ENCODE assay signal across 10 mouse cellular contexts in genomic region chr19:38003671-38004521, GRCm38 (mm10). TPM values are rescaled to one million over a fixed set of nuclear protein-coding genes. Genes with fewer than 3 reads are reported as not detected.
DNase-seq lines count a peak whose midpoint lies in the region; ATAC-seq and TF ChIP-seq lines count a peak whose summit lies in the region.
"Had no signal": no experiment of that assay in that cellular context is flagged by ENCODE, and none has a peak within 500 bp of the region (broad histone marks: within the 10 kb centered on the region; RNA-seq: fewer than 3 reads in every experiment).

No protein-coding gene starts in this region.

- TF ChIP-seq POLR2A in liver, adult 2 months (IDR thresholded peaks at IDR 0.05; ENCODE audit: extremely low read depth, insufficient read depth, low read length): no peak

- no peaks in the 10 kb centered on the region for H3K79me2 ChIP-seq in liver, adult 2 months (ENCODE audit: control insufficient read depth, insufficient read depth, low read length)

- H3K27me3 ChIP-seq in liver, adult 2 months (ENCODE audit: control insufficient read depth, insufficient read depth, low read length): no peaks in the 10 kb centered on the region
- H3K27me3 ChIP-seq in liver, embryonic 11.5 days (replicated peaks; ENCODE audit: control insufficient read depth, insufficient read depth, low read length): no peaks in the 10 kb centered on the region
- no peaks in the 10 kb centered on the region for H3K27me3 ChIP-seq in limb, embryonic 15.5 days
- H3K27me3 ChIP-seq in stomach, postnatal 0 days (ENCODE audit: control insufficient read depth, insufficient read depth, low read length): no peaks in the 10 kb centered on the region
- no peaks in the 10 kb centered on the region for H3K27me3 ChIP-seq in hindbrain, postnatal 0 days (ENCODE audit: insufficient read depth, low read length)
- H3K27me3 ChIP-seq: forebrain, embryonic 13.5 days; liver, embryonic 15.5 days had no signal

- H3K36me3 ChIP-seq in liver, adult 2 months (ENCODE audit: control insufficient read depth, insufficient read depth, low read length): no peaks in the 10 kb centered on the region
- H3K36me3 ChIP-seq in liver, embryonic 11.5 days (ENCODE audit: control insufficient read depth, insufficient read depth, low read length): no peaks in the 10 kb centered on the region
- H3K36me3 ChIP-seq in limb, embryonic 15.5 days: no peaks in the 10 kb centered on the region
- H3K36me3 ChIP-seq in stomach, postnatal 0 days (ENCODE audit: control insufficient read depth, insufficient read depth, low read length): peaks cover 3% of the 10 kb centered on the region; the same call in 1 of the 2 replicates
- no peaks in the 10 kb centered on the region for H3K36me3 ChIP-seq in hindbrain, postnatal 0 days (ENCODE audit: insufficient read depth, low read length)
- H3K36me3 ChIP-seq: liver, embryonic 15.5 days had no signal

- no peak overlapping the region for H3K4me3 ChIP-seq in liver, adult 2 months (ENCODE audit: insufficient read depth, low read depth, low read length)
- H3K4me3 ChIP-seq in liver, embryonic 11.5 days (ENCODE audit: low read depth, low read length): no peak overlapping the region
- no peak overlapping the region for H3K4me3 ChIP-seq in limb, embryonic 15.5 days
- no peak overlapping the region for H3K4me3 ChIP-seq in stomach, postnatal 0 days (ENCODE audit: low read depth, low read length)
- H3K4me3 ChIP-seq in hindbrain, postnatal 0 days (ENCODE audit: low read length): no peak overlapping the region
- H3K4me3 ChIP-seq: forebrain, embryonic 13.5 days; liver, embryonic 15.5 days had no signal

- peak; percentile 59 for TF ChIP-seq EP300 in stomach, postnatal 0 days (optimal IDR thresholded peaks at IDR 0.05)

- no peak for TF ChIP-seq CTCF in liver, adult 2 months (IDR thresholded peaks at IDR 0.05; ENCODE audit: low read depth, low read length)
- no peak for TF ChIP-seq CTCF in stomach, postnatal 0 days (IDR thresholded peaks at IDR 0.05; ENCODE audit: low read depth)
- no peak for TF ChIP-seq CTCF in hindbrain, postnatal 0 days (IDR thresholded peaks at IDR 0.05; ENCODE audit: low read depth)

- ATAC-seq in liver, embryonic 11.5 days (replicated peaks; ENCODE audit: low FRiP score): no peak
- ATAC-seq in limb, embryonic 15.5 days (ENCODE audit: insufficient number of reproducible peaks, low FRiP score, low TSS enrichment, low read depth): no peak
- ATAC-seq in stomach, postnatal 0 days (ENCODE audit: low FRiP score, low TSS enrichment): peak; percentile 87
- ATAC-seq in megakaryocyte-erythroid progenitor cell, adult 5-6 weeks (replicated peaks; ENCODE audit: low FRiP score, low TSS enrichment, poor library complexity, severe bottlenecking): no peak
- no peak for ATAC-seq in hindbrain, postnatal 0 days
- ATAC-seq: forebrain, embryonic 13.5 days had no signal

- H3K9me3 ChIP-seq in liver, embryonic 11.5 days (ENCODE audit: control insufficient read depth, low read length): no peaks in the 10 kb centered on the region
- H3K9me3 ChIP-seq in limb, embryonic 15.5 days: no peaks in the 10 kb centered on the region
- no peaks in the 10 kb centered on the region for H3K9me3 ChIP-seq in stomach, postnatal 0 days (ENCODE audit: control insufficient read depth, low read length)
- no peaks in the 10 kb centered on the region for H3K9me3 ChIP-seq in hindbrain, postnatal 0 days (ENCODE audit: low read length)
- H3K9me3 ChIP-seq: forebrain, embryonic 13.5 days; liver, embryonic 15.5 days had no signal

- peak overlapping the region; percentile 13; the same call in 1 of the 2 replicates for H3K27ac ChIP-seq in liver, adult 2 months (replicated peaks; ENCODE audit: insufficient read depth, low read depth, low read length)
- no peak overlapping the region for H3K27ac ChIP-seq in liver, embryonic 11.5 days (ENCODE audit: low read depth, low read length)
- H3K27ac ChIP-seq in limb, embryonic 15.5 days: peak overlapping the region; percentile 60; the same call in 1 of the 2 replicates
- H3K27ac ChIP-seq in stomach, postnatal 0 days (replicated peaks): peak overlapping the region; percentile 87
- H3K27ac ChIP-seq in hindbrain, postnatal 0 days: no peak overlapping the region
- H3K27ac ChIP-seq: forebrain, embryonic 13.5 days; liver, embryonic 15.5 days had no signal

- H3K4me2 ChIP-seq in liver, embryonic 11.5 days: no peak overlapping the region
- H3K4me2 ChIP-seq in limb, embryonic 15.5 days: no peak overlapping the region
- H3K4me2 ChIP-seq in stomach, postnatal 0 days (replicated peaks; ENCODE audit: low read depth): no peak overlapping the region
- no peak overlapping the region for H3K4me2 ChIP-seq in hindbrain, postnatal 0 days (ENCODE audit: low read depth, low read length)
- H3K4me2 ChIP-seq: forebrain, embryonic 13.5 days; liver, embryonic 15.5 days had no signal

- 68% methylated on average over 24 of the region's 24 CpGs for WGBS in liver, adult 2 months
- 64% methylated on average over 24 of the region's 24 CpGs for WGBS in liver, embryonic 11.5 days
- 64% methylated on average over 24 of the region's 24 CpGs for WGBS in limb, embryonic 15.5 days
- 32% methylated on average over 24 of the region's 24 CpGs for WGBS in stomach, postnatal 0 days
- WGBS in hindbrain, postnatal 0 days: 72% methylated on average over 24 of the region's 24 CpGs

- no peak for DNase-seq in liver, adult 2 months (ENCODE audit: extremely low read depth, low read depth, low spot score)
- DNase-seq in liver, embryonic 11.5 days (ENCODE audit: low spot score): no peak
- DNase-seq in heart, adult 18-20 months: peak; percentile 56 to 66
- DNase-seq in stomach, postnatal 0 days (ENCODE audit: low spot score): peak; percentile 70
- DNase-seq in left cerebral cortex, postnatal 36 days (ENCODE audit: low spot score in 2 of 2): no peak
- DNase-seq in hindbrain, postnatal 0 days (ENCODE audit: low spot score): no peak

- H3K9ac ChIP-seq in liver, adult 2 months (ENCODE audit: low read depth, low read length): no peak overlapping the region
- H3K9ac ChIP-seq in liver, embryonic 11.5 days (ENCODE audit: low read depth, low read length): no peak overlapping the region
- H3K9ac ChIP-seq in limb, embryonic 15.5 days: no peak overlapping the region
- no peak overlapping the region for H3K9ac ChIP-seq in stomach, postnatal 0 days (ENCODE audit: low read length)
- H3K9ac ChIP-seq in hindbrain, postnatal 0 days (replicated peaks; ENCODE audit: low read length): no peak overlapping the region
- H3K9ac ChIP-seq: forebrain, embryonic 13.5 days; liver, embryonic 15.5 days had no signal

- intact Hi-C loops in left cerebral cortex, postnatal 36 days (cut with DNase I): no loop called here

- peaks cover 2% of the 10 kb centered on the region; the same call in 1 of the 2 replicates for H3K4me1 ChIP-seq in liver, adult 2 months (ENCODE audit: control insufficient read depth, insufficient read depth, low read length)
- H3K4me1 ChIP-seq in liver, embryonic 11.5 days (replicated peaks; ENCODE audit: control insufficient read depth, insufficient read depth, low read length): 0 out of 2 replicates have a peak, but pooled peaks cover 2% of the 10 kb centered on the region
- H3K4me1 ChIP-seq in limb, embryonic 15.5 days: peaks cover 21% of the 10 kb centered on the region
- peaks cover 12% of the 10 kb centered on the region for H3K4me1 ChIP-seq in stomach, postnatal 0 days (replicated peaks; ENCODE audit: control insufficient read depth, insufficient read depth)
- H3K4me1 ChIP-seq in hindbrain, postnatal 0 days (ENCODE audit: insufficient read depth, low read length): no peaks in the 10 kb centered on the region
- H3K4me1 ChIP-seq: forebrain, embryonic 13.5 days; liver, embryonic 15.5 days had no signal

RNA-seq across cellular contexts. Expression of gene Myof, which starts 39.5 kb away (rescaled TPM):
- total RNA-seq in liver, adult 2 months (2014; rRNA removed): 2.1 TPM in 2 replicates
- polyA plus RNA-seq in liver, adult 2 months (2012; rRNA removed): 0.48 and 0.60 TPM in 2 replicates
- polyA plus RNA-seq in liver, embryonic 11.5 days (2014; fragmentation: Nextera tagmentation; extraction: Ambion mirVana): 3.0 and 4.4 TPM in 2 replicates
- total RNA-seq in heart, adult 18-20 months (2021): 10 to 100 TPM in 1 of 2 experiments, 1 to 10 TPM in 1; 5.6 to 13.0 TPM
- 11.9 and 14.1 TPM in 2 replicates for polyA plus RNA-seq in limb, embryonic 15.5 days (2015; fragmentation: Nextera tagmentation; extraction: Ambion mirVana)
- polyA plus RNA-seq in stomach, postnatal 0 days (2015; fragmentation: Nextera tagmentation; extraction: Ambion mirVana): 14.3 and 14.6 TPM in 2 replicates
- total RNA-seq in left cerebral cortex, postnatal 36 days (2021): 1 to 10 TPM; 3.5 to 7.6 TPM
- not detected in 2 replicates for total RNA-seq in megakaryocyte-erythroid progenitor cell, adult 5-6 weeks (2014; fragmentation: Nextera tagmentation)
- total RNA-seq in megakaryocyte-erythroid progenitor cell, adult 5-6 weeks (2017): 0.23 and 0.53 TPM in 2 replicates
- total RNA-seq in hindbrain, postnatal 0 days (2014; rRNA removed): 3.7 and 4.2 TPM in 2 replicates
- 1.4 and 2.6 TPM in 2 replicates for polyA plus RNA-seq in hindbrain, postnatal 0 days (2015; fragmentation: Nextera tagmentation; extraction: Ambion mirVana)

RNA-seq across cellular contexts. Expression of gene Cep55, which starts 50.9 kb away (rescaled TPM):
- total RNA-seq in liver, adult 2 months (2014; rRNA removed): 0.18 and 0.60 TPM in 2 replicates
- polyA plus RNA-seq in liver, adult 2 months (2012; rRNA removed): 0.05 TPM in 1 of 2 replicates, not detected in the other
- polyA plus RNA-seq in liver, embryonic 11.5 days (2014; fragmentation: Nextera tagmentation; extraction: Ambion mirVana): 16.0 and 16.7 TPM in 2 replicates
- total RNA-seq in heart, adult 18-20 months (2021): under 1 TPM; 0.23 to 0.37 TPM
- polyA plus RNA-seq in limb, embryonic 15.5 days (2015; fragmentation: Nextera tagmentation; extraction: Ambion mirVana): 18.4 and 19.9 TPM in 2 replicates
- 7.0 and 8.7 TPM in 2 replicates for polyA plus RNA-seq in stomach, postnatal 0 days (2015; fragmentation: Nextera tagmentation; extraction: Ambion mirVana)
- under 1 TPM; 0.12 to 0.39 TPM for total RNA-seq in left cerebral cortex, postnatal 36 days (2021)
- 3.9 and 4.6 TPM in 2 replicates for total RNA-seq in megakaryocyte-erythroid progenitor cell, adult 5-6 weeks (2014; fragmentation: Nextera tagmentation)
- 4.7 and 8.2 TPM in 2 replicates for total RNA-seq in megakaryocyte-erythroid progenitor cell, adult 5-6 weeks (2017)
- 2.3 and 6.6 TPM in 2 replicates for total RNA-seq in hindbrain, postnatal 0 days (2014; rRNA removed)
- polyA plus RNA-seq in hindbrain, postnatal 0 days (2015; fragmentation: Nextera tagmentation; extraction: Ambion mirVana): 2.5 and 3.8 TPM in 2 replicates

Comparison
In these comparisons a context has a peak if more than half of its experiments do, and no peak if none do; other contexts are left out.
1. H3K27ac ChIP-seq: peak in liver, adult 2 months (single experiment), limb, embryonic 15.5 days (single experiment) and stomach, postnatal 0 days (single experiment); none in liver, embryonic 11.5 days (single experiment) and hindbrain, postnatal 0 days (single experiment).
2. DNase-seq: peak in heart, adult 18-20 months (2 of 2) and stomach, postnatal 0 days (single experiment); none in liver, adult 2 months (single experiment), liver, embryonic 11.5 days (single experiment), left cerebral cortex, postnatal 36 days (0 of 2) and hindbrain, postnatal 0 days (single experiment).